Mouse (Mus musculus): ENCODE measurements around the gene Cdk19. TPM values are rescaled to one million over a fixed set of nuclear protein-coding genes. Genes with fewer than 3 reads are reported as not detected.

The Cdk19 gene
- polyA plus RNA-seq, 1 experiment from 2014 or later, result 7.0 TPM

- Histone ChIP-seq H3K9me3 (replicated peaks; ENCODE audit: control insufficient read depth, low read length) (no peaks in the 10 kb centered on the region), H3K9ac (ENCODE audit: low read length) (no peak overlapping the region), H3K4me3 (ENCODE audit: low read length) (no peak overlapping the region), H3K4me1 (ENCODE audit: control insufficient read depth, insufficient read depth, low read length) (peaks cover 5% of the 10 kb centered on the region; the same call in 1 of the 2 replicates), H3K27ac (ENCODE audit: low read length) (no peak overlapping the region), H3K27me3 (ENCODE audit: control insufficient read depth, insufficient read depth, low read length) (no peaks in the 10 kb centered on the region), H3K36me3 (ENCODE audit: control insufficient read depth, insufficient read depth) (no peaks in the 10 kb centered on the region), H3K4me2 (ENCODE audit: low read depth, low read length) (no peak overlapping the region)
- no peak for ATAC-seq (replicated peaks; ENCODE audit: extremely low read depth, insufficient read depth, low FRiP score)
- whole genome bisulfite sequencing, result 45% methylated on average over 11 of the region's 11 CpGs
These were observed 32.7 kb downstream of the Cdk19 start for GRCm38 (mm10) chr10:40371914-40372675.

GRCm38 (mm10) chr10:40373749-40374148, 34.4 kb downstream of the Cdk19 start:
- no peaks in the 10 kb centered on the region for H3K27me3 ChIP-seq (ENCODE audit: control insufficient read depth, insufficient read depth, low read length)
- no peak for ATAC-seq (replicated peaks; ENCODE audit: extremely low read depth, insufficient read depth, low FRiP score)

DNA sequence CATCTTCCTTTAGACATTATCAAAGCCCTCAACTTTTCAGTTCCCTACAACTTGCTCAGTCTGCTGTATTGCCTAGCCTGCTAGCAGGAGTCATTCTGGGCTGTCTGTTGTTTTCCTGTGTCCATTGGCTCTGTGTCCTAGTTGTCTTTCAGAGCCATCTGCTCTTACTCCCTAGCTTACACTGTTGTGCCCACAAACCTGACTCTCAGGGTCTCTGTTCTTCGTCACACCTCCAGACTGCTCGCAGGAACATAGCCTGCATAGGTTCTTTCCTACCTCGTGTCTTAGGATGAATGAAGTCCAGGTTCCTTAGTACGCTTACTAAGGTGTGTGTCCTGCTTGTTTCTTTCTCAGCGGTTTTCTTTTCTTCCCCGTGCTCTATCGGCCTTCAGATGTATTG, 35.5 kb downstream of the Cdk19 start:
- no peak overlapping the region for H3K27ac ChIP-seq (ENCODE audit: low read length)
- no peaks in the 10 kb centered on the region for H3K27me3 ChIP-seq (ENCODE audit: control insufficient read depth, insufficient read depth, low read length)
- no peak overlapping the region for H3K9ac ChIP-seq (ENCODE audit: low read length)
- no peaks in the 10 kb centered on the region for H3K9me3 ChIP-seq (replicated peaks; ENCODE audit: control insufficient read depth, low read length)
- no peak overlapping the region for H3K4me3 ChIP-seq (ENCODE audit: low read length)
- no peak overlapping the region for H3K4me2 ChIP-seq (ENCODE audit: low read depth, low read length)
- ATAC-seq (replicated peaks; ENCODE audit: extremely low read depth, insufficient read depth, low FRiP score), result no peak
- 78% methylated on average over 7 of the region's 7 CpGs for WGBS
- peaks cover 7% of the 10 kb centered on the region for H3K4me1 ChIP-seq (ENCODE audit: control insufficient read depth, insufficient read depth, low read length)
- no peaks in the 10 kb centered on the region for H3K36me3 ChIP-seq (ENCODE audit: control insufficient read depth, insufficient read depth)

More at GRCm38 (mm10) chr10:40373749-40374148, 34.4 kb downstream of the Cdk19 start:
- H3K9ac ChIP-seq (ENCODE audit: low read length), result no peak overlapping the region
- WGBS, result 89% methylated on average over 5 of the region's 5 CpGs
- no peak overlapping the region for H3K4me3 ChIP-seq (ENCODE audit: low read length)
- peaks cover 6% of the 10 kb centered on the region for H3K4me1 ChIP-seq (ENCODE audit: control insufficient read depth, insufficient read depth, low read length)
- no peak overlapping the region for H3K27ac ChIP-seq (ENCODE audit: low read length)
- H3K4me2 ChIP-seq (ENCODE audit: low read depth, low read length), result no peak overlapping the region
- no peaks in the 10 kb centered on the region for H3K9me3 ChIP-seq (replicated peaks; ENCODE audit: control insufficient read depth, low read length)
- H3K36me3 ChIP-seq (ENCODE audit: control insufficient read depth, insufficient read depth), result no peaks in the 10 kb centered on the region

DNA sequence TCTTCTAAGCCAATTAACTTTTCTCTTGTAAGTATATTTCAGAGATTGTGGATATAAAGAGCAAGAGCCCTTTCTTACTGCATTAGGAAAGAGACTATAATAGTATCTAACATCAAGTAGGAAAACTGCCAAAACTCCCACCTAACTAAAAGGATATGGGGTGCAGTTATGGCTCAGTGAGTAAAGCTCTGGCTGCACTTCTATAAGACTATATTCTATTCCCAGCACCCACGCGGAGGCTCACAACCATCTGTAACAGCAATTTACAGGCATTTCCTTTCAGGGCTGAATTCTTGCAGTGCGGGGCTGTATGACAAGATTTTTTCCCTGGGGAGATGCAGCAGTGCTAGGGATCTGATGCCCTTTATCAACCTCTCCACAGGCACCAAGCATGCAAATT, 36.9 kb downstream of the Cdk19 start:
- 72% methylated on average over 3 of the region's 3 CpGs for WGBS
- H3K9ac ChIP-seq (ENCODE audit: low read length), result no peak overlapping the region
- H3K4me1 ChIP-seq (ENCODE audit: control insufficient read depth, insufficient read depth, low read length), result peaks cover 7% of the 10 kb centered on the region
- ATAC-seq (replicated peaks; ENCODE audit: extremely low read depth, insufficient read depth, low FRiP score), result no peak
- H3K9me3 ChIP-seq (replicated peaks; ENCODE audit: control insufficient read depth, low read length), result no peaks in the 10 kb centered on the region
- H3K4me3 ChIP-seq (ENCODE audit: low read length), result no peak overlapping the region
- no peaks in the 10 kb centered on the region for H3K36me3 ChIP-seq (ENCODE audit: control insufficient read depth, insufficient read depth)
- no peak overlapping the region for H3K27ac ChIP-seq (ENCODE audit: low read length)
- H3K27me3 ChIP-seq (ENCODE audit: control insufficient read depth, insufficient read depth, low read length), result no peaks in the 10 kb centered on the region
- H3K4me2 ChIP-seq (ENCODE audit: low read depth, low read length), result no peak overlapping the region

DNA sequence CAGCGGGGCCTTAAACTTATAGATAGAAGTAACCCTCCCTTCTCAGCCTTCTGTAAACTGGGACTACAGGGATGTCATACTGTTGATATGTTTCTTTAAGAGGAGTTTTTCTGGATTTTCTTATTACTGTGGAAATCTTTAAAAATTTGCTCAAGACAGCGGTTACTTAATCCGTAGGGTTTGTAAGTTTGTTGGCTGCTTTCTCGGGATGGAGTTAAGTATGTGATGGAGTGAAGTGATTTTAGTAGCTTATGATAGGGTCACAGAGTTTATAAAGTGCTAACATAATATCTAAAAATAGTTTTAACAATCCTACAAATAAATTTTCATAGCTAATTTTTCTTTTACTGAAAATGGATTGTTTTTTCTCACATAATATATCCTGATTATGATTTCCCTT, 38.9 kb downstream of the Cdk19 start:
- Histone ChIP-seq H3K9me3 (replicated peaks; ENCODE audit: control insufficient read depth, low read length) (no peaks in the 10 kb centered on the region), H3K4me2 (ENCODE audit: low read depth, low read length) (no peak overlapping the region), H3K4me3 (ENCODE audit: low read length) (no peak overlapping the region), H3K27ac (ENCODE audit: low read length) (no peak overlapping the region), H3K27me3 (ENCODE audit: control insufficient read depth, insufficient read depth, low read length) (no peaks in the 10 kb centered on the region), H3K9ac (ENCODE audit: low read length) (no peak overlapping the region), H3K4me1 (ENCODE audit: control insufficient read depth, insufficient read depth, low read length) (peaks cover 2% of the 10 kb centered on the region; the same call in 1 of the 2 replicates), H3K36me3 (ENCODE audit: control insufficient read depth, insufficient read depth) (no peaks in the 10 kb centered on the region)
- 84% methylated on average over 4 of the region's 4 CpGs for WGBS
- no peak for ATAC-seq (replicated peaks; ENCODE audit: extremely low read depth, insufficient read depth, low FRiP score)

- WGBS, result 38% methylated on average over 1 of the region's 1 CpGs
- no peaks in the 10 kb centered on the region for H3K36me3 ChIP-seq (ENCODE audit: control insufficient read depth, insufficient read depth)
These were observed 40.3 kb downstream of the Cdk19 start for GRCm38 (mm10) chr10:40379682-40380081.

DNA sequence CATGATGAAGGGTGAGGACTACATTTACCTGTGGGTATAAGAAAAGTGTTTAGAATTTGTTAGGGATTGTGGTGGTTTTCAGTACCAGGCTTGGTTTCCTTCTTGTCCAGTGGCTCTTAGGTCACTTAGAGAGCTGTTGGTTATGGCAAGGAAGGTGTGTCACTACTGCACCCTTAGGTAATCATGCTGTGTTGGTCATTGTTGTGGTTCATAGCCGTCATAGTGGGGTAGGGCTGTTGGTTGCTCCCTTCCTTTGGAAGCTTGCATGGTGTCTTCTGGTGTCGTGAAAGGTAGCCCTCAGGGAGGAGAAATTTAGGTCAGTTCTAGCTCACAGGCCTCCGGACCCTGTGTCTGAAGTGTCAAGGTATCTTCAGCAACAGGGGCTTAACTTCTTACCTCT, 46.0 kb downstream of the Cdk19 start:
- Histone ChIP-seq H3K9me3 (replicated peaks; ENCODE audit: control insufficient read depth, low read length) (no peaks in the 10 kb centered on the region), H3K4me1 (ENCODE audit: control insufficient read depth, insufficient read depth, low read length) (no peaks in the 10 kb centered on the region), H3K36me3 (ENCODE audit: control insufficient read depth, insufficient read depth) (no peaks in the 10 kb centered on the region; the same call in 1 of the 2 replicates), H3K9ac (ENCODE audit: low read length) (no peak overlapping the region), H3K27ac (ENCODE audit: low read length) (no peak overlapping the region), H3K4me3 (ENCODE audit: low read length) (no peak overlapping the region), H3K4me2 (ENCODE audit: low read depth, low read length) (no peak overlapping the region), H3K27me3 (ENCODE audit: control insufficient read depth, insufficient read depth, low read length) (no peaks in the 10 kb centered on the region)
- no peak for ATAC-seq (replicated peaks; ENCODE audit: extremely low read depth, insufficient read depth, low FRiP score)
- WGBS, result 89% methylated on average over 3 of the region's 3 CpGs

More at GRCm38 (mm10) chr10:40379682-40380081, 40.3 kb downstream of the Cdk19 start:
- Histone ChIP-seq H3K4me2 (ENCODE audit: low read depth, low read length) (no peak overlapping the region), H3K9me3 (replicated peaks; ENCODE audit: control insufficient read depth, low read length) (no peaks in the 10 kb centered on the region), H3K4me3 (ENCODE audit: low read length) (no peak overlapping the region), H3K27me3 (ENCODE audit: control insufficient read depth, insufficient read depth, low read length) (no peaks in the 10 kb centered on the region), H3K27ac (ENCODE audit: low read length) (no peak overlapping the region), H3K9ac (ENCODE audit: low read length) (no peak overlapping the region), H3K4me1 (ENCODE audit: control insufficient read depth, insufficient read depth, low read length) (peaks cover 2% of the 10 kb centered on the region; the same call in 1 of the 2 replicates)
- no peak for ATAC-seq (replicated peaks; ENCODE audit: extremely low read depth, insufficient read depth, low FRiP score)

- H3K4me1 ChIP-seq (ENCODE audit: control insufficient read depth, insufficient read depth, low read length), result no peaks in the 10 kb centered on the region
- H3K27ac ChIP-seq (ENCODE audit: low read length), result no peak overlapping the region
- H3K4me3 ChIP-seq (ENCODE audit: low read length), result no peak overlapping the region
- no peaks in the 10 kb centered on the region; the same call in 1 of the 2 replicates for H3K36me3 ChIP-seq (ENCODE audit: control insufficient read depth, insufficient read depth)
- H3K9ac ChIP-seq (ENCODE audit: low read length), result no peak overlapping the region
- no peak overlapping the region for H3K4me2 ChIP-seq (ENCODE audit: low read depth, low read length)
- no peaks in the 10 kb centered on the region for H3K27me3 ChIP-seq (ENCODE audit: control insufficient read depth, insufficient read depth, low read length)
- no peak for ATAC-seq (replicated peaks; ENCODE audit: extremely low read depth, insufficient read depth, low FRiP score)
- H3K9me3 ChIP-seq (replicated peaks; ENCODE audit: control insufficient read depth, low read length), result no peaks in the 10 kb centered on the region
- WGBS, result 88% methylated on average over 4 of the region's 4 CpGs
These were observed 46.8 kb downstream of the Cdk19 start for GRCm38 (mm10) chr10:40386126-40386525.

- no peak overlapping the region for H3K9ac ChIP-seq (ENCODE audit: low read length)
- no peak overlapping the region for H3K27ac ChIP-seq (ENCODE audit: low read length)
- no peaks in the 10 kb centered on the region for H3K27me3 ChIP-seq (ENCODE audit: control insufficient read depth, insufficient read depth, low read length)
- H3K4me2 ChIP-seq (ENCODE audit: low read depth, low read length), result no peak overlapping the region
- no peak overlapping the region for H3K4me3 ChIP-seq (ENCODE audit: low read length)
- 0 out of 2 replicates have a peak, but pooled peaks cover 2% of the 10 kb centered on the region for H3K9me3 ChIP-seq (replicated peaks; ENCODE audit: control insufficient read depth, low read length)
- H3K4me1 ChIP-seq (ENCODE audit: control insufficient read depth, insufficient read depth, low read length), result peaks cover 3% of the 10 kb centered on the region; the same call in 1 of the 2 replicates
- WGBS, result 69% methylated on average over 2 of the region's 2 CpGs
- no peak for ATAC-seq (replicated peaks; ENCODE audit: extremely low read depth, insufficient read depth, low FRiP score)
- H3K36me3 ChIP-seq (ENCODE audit: control insufficient read depth, insufficient read depth), result no peaks in the 10 kb centered on the region; the same call in 1 of the 2 replicates
These were observed 54.2 kb downstream of the Cdk19 start for GRCm38 (mm10) chr10:40393447-40394143.

Measured in heart, embryonic 16.5 days (tissue).